Mouse (Mus musculus) thymus, postnatal 14 days (tissue): Measurements from ENCODE around the gene Ppm1g.

Experiments
- DNase-seq: peaks from one replicate; pipeline ENCODE4 v3.0.0; 2021

Ppm1g gene

GRCm38 (mm10) chr5:31192045-31192938, 28.2 kb downstream of the Ppm1g start:
- DNase-seq = peak; percentile 27

GRCm38 (mm10) chr5:31190201-31190600, 30.3 kb downstream of the Ppm1g start:
- no peak for DNase-seq

- peak; percentile 38 for DNase-seq
These were observed 32.2 kb downstream of the Ppm1g start for GRCm38 (mm10) chr5:31188223-31188840.

DNA sequence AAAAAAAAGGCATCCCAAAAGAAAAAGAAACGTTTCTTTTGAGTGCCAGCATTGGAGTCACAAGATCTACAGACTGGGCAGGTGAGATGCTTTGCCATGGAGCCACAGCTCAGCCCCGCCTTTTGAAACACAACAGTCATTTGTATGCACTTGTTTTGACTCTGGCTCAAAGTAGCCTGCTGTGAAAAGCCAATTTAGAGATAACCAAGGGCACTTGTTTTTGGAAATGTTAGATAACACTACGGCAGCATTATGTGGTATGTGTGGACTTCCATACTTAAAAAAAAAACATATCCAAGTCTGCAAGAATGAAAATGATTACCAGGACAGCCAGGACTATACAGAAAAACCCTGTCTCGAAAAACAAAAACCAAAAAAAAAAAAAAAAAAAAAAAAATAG, 36.8 kb downstream of the Ppm1g start:
- DNase-seq = no peak

DNA sequence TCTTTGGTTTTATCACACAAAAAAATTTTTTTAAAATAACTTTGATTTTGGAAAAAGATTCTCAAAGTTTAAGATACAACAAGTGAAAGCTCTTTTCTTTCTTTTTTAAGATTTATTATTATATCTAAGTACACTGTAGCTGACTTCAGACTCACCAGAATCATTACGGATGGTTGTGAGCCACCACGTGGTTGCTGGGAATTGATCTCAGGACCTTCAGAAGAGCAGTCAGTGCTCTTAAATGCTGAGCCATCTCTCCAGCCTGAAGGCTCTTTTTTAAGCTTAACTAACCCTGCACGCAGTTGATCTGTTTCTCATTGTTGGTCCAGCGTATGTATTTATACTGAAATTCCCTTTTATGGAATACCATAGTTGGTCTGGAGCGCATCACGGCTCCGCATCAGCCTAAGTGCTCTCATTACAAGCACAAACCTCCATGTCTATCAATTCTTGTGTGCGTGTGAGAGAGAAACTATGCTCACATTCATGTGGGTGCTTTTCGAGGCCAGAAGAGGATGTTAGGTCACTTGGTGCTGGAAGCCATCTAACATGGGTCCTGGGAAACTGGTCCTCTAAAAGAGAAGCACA, 39.2 kb downstream of the Ppm1g start:
- DNase-seq = no peak

GRCm38 (mm10) chr5:31179766-31180630, 40.5 kb downstream of the Ppm1g start, which contains the start of the genes Gm29609 and Gtf3c2:
TSS of gene Gm29609 (minus strand) at chr5:31179911.
TSS of gene Gtf3c2 (minus strand) at chr5:31180144.
- DNase-seq = peak; percentile 96

GRCm38 (mm10) chr5:31179301-31179765, 41.2 kb downstream of the Ppm1g start:
- no peak for DNase-seq

DNA sequence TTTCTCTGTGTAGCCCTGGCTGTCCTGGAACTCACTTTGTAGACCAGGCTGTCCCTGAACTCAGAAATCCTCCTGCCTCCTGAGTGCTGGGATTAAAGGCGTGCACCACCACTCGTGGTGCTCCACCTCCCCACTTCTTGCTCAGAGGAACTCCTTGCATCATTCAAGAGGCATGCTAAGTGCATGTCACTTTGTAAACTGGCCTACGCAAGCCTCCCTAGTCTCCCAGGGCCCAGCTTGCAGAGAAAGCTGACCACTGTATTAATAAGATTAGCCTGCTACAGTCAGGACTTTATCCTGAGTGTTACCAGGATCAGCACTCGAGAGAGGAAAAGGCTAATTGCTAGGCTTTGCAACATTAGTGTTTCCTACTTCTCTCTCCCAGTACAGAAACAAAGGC, 51.9 kb downstream of the Ppm1g start:
- DNase-seq = no peak

GRCm38 (mm10) chr5:31164878-31165277, 55.6 kb downstream of the Ppm1g start:
- DNase-seq = no peak

DNA sequence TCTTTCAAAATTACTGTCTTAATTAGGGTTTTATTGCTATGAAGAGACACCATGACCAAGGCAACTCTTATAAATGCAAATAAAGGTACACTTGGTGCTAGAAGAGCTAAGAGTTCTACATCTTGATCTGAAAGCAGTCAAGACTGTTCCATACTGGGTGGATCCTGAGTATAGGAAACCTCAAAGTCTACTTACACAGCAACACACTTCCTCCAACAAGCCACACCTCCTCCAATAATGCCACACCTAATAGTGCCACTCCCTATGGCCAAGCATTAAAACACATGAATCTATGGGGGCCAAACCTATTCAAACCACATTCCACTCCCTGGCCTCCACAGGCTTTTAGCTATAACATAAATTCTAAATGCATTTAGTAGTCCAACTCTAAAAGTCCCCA, 58.0 kb downstream of the Ppm1g start:
- DNase-seq = no peak

GRCm38 (mm10) chr5:31154152-31154553, 66.3 kb downstream of the Ppm1g start, which contains the start of gene Mpv17:
TSS of gene Mpv17 (minus strand) at chr5:31154251.
- peak; percentile 76 for DNase-seq

- DNase-seq = peak; percentile 5
These were observed 66.9 kb downstream of the Ppm1g start for GRCm38 (mm10) chr5:31153516-31154151.
